Mouse (Mus musculus) megakaryocyte, embryonic 14.5 days (primary cell): ENCODE measurements at regions not wholly inside any gene's neighbourhood (a gene's known extent, or its start where the extent isn't known, plus 50 kb on each side); places are given as distances from the start of the nearest gene placed in this dataset.

Source experiments
- FLI1 ChIP-seq: IDR thresholded peaks from 2 replicates; pipeline ENCODE4 v1.6.1; 2012; ENCODE audit warnings: low read length, inconsistent platforms, mixed read lengths
- GATA1 ChIP-seq: IDR thresholded peaks from 3 replicates; pipeline ENCODE4 v1.6.1; 2012; ENCODE audit warnings: mixed read lengths, low read length, inconsistent platforms, borderline replicate concordance

DNA sequence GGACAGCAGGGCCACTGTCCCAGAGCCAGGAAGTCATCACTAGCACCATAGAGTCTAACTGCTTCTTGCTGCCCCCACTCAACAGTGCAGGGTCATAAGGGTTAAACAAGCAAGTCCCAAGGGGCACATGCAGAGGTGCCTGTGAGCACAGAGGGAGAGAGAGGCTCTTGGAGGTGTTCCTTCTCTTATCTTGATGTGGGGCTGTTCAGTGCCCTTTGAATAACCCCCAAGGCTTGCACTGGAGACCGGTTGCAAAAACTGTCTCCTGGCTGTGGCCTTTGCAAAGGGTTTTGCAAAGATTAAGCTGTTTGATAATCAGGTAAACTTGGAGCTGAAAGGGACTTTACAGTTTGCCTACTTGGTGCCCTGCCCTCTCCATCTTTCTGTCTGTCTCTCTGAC is 217.1 kb upstream of the Hes1 start:
- TF ChIP-seq GATA1 (no peak), FLI1 (no peak)
